ENCODE assay signal across 17 mouse cellular contexts in the genomic region with DNA sequence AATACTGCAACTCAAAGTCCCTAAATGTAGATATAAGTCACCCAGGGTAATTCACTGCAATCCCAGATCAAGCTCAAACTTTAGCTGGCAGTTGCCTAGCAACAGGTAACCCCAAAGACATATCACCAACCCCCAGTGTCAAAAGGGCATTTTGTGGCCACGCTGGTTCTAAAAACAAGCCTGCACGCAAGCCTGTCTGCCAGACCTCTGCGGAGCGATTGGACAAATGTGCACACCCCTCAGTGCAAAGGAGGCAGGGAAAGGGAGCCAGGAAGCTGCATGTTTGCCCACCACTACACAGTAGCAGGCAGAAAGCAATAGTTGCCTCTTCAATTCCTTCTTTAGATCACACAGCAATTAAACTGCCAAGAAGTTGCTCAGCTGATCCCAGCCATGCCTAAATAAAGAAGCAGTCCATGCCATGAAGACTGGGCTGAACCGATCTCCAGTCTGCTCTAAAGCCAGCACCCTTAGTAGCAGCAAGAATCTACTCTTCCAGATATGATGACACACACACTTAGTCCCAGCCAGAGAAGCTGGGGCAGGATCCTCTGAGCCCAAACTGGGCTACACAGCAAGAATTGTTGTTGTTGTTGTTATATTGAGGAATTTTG. TPM values are rescaled to one million over a fixed set of nuclear protein-coding genes. Genes with fewer than 3 reads are reported as not detected.
A peak's percentile ranks its signal among the peaks of the same experiment; 100 is the strongest.
DNase-seq lines count a peak whose midpoint lies in the region; ATAC-seq and TF ChIP-seq lines count a peak whose summit lies in the region.
"Had no signal": no experiment of that assay in that cellular context is flagged by ENCODE, and none has a peak within 500 bp of the region (broad histone marks: within the 10 kb centered on the region; RNA-seq: fewer than 3 reads in every experiment).

No protein-coding gene starts in this region.

- H3K27me3 ChIP-seq in hindbrain, postnatal 0 days (ENCODE audit: insufficient read depth, low read length) = no peaks in the 10 kb centered on the region
- H3K27me3 ChIP-seq in hindbrain, embryonic 13.5 days = no peaks in the 10 kb centered on the region
- H3K27me3 ChIP-seq in liver, adult 2 months (ENCODE audit: control insufficient read depth, insufficient read depth, low read length) = no peaks in the 10 kb centered on the region
- H3K27me3 ChIP-seq: CH12.LX had no signal

- no peak for ATAC-seq in hindbrain, postnatal 0 days
- no peak for ATAC-seq in hindbrain, embryonic 13.5 days (ENCODE audit: low FRiP score)
- ATAC-seq in cerebellum, adult (ENCODE audit: insufficient number of reproducible peaks, low FRiP score, low TSS enrichment) = no peak
- ATAC-seq: forebrain, postnatal 0 days; intestine, postnatal 0 days had no signal

- peaks cover 15% of the 10 kb centered on the region; the same call in 1 of the 2 replicates for H3K4me1 ChIP-seq in hindbrain, postnatal 0 days (ENCODE audit: insufficient read depth, low read length)
- H3K4me1 ChIP-seq in hindbrain, embryonic 13.5 days (replicated peaks) = peaks cover 35% of the 10 kb centered on the region
- peaks cover 4% of the 10 kb centered on the region for H3K4me1 ChIP-seq in liver, adult 2 months (ENCODE audit: control insufficient read depth, insufficient read depth, low read length)

- H3K9me3 ChIP-seq in hindbrain, postnatal 0 days (ENCODE audit: low read length) = no peaks in the 10 kb centered on the region
- H3K9me3 ChIP-seq in hindbrain, embryonic 13.5 days = no peaks in the 10 kb centered on the region
- H3K9me3 ChIP-seq: embryonic facial prominence, embryonic 10.5 days had no signal

- no peaks in the 10 kb centered on the region for H3K36me3 ChIP-seq in hindbrain, postnatal 0 days (ENCODE audit: insufficient read depth, low read length)
- H3K36me3 ChIP-seq in hindbrain, embryonic 13.5 days = no peaks in the 10 kb centered on the region
- no peaks in the 10 kb centered on the region for H3K36me3 ChIP-seq in liver, adult 2 months (ENCODE audit: control insufficient read depth, insufficient read depth, low read length)
- H3K36me3 ChIP-seq: embryonic facial prominence, embryonic 10.5 days had no signal

- H3K9ac ChIP-seq in hindbrain, postnatal 0 days (replicated peaks; ENCODE audit: low read length) = no peak overlapping the region
- H3K9ac ChIP-seq in hindbrain, embryonic 13.5 days = no peak overlapping the region
- H3K9ac ChIP-seq in liver, adult 2 months (ENCODE audit: low read depth, low read length) = no peak overlapping the region
- H3K9ac ChIP-seq: forebrain, postnatal 0 days had no signal

- no peak for TF ChIP-seq CTCF in hindbrain, postnatal 0 days (IDR thresholded peaks at IDR 0.05; ENCODE audit: low read depth)
- TF ChIP-seq CTCF in liver, adult 2 months (IDR thresholded peaks at IDR 0.05; ENCODE audit: low read depth, low read length) = no peak

- no peak overlapping the region for H3K4me3 ChIP-seq in hindbrain, postnatal 0 days (ENCODE audit: low read length)
- no peak overlapping the region for H3K4me3 ChIP-seq in hindbrain, embryonic 13.5 days
- H3K4me3 ChIP-seq in liver, adult 2 months (ENCODE audit: insufficient read depth, low read depth, low read length) = no peak overlapping the region
- H3K4me3 ChIP-seq: embryonic facial prominence, embryonic 10.5 days; megakaryocyte, embryonic 14.5 days had no signal

- no peak for TF ChIP-seq POLR2A in liver, adult 2 months (IDR thresholded peaks at IDR 0.05; ENCODE audit: extremely low read depth, insufficient read depth, low read length)

- H3K4me2 ChIP-seq in hindbrain, postnatal 0 days (ENCODE audit: low read depth, low read length) = no peak overlapping the region
- no peak overlapping the region for H3K4me2 ChIP-seq in hindbrain, embryonic 13.5 days

- WGBS in hindbrain, postnatal 0 days = 38% methylated on average over 5 of the region's 5 CpGs
- WGBS in hindbrain, embryonic 13.5 days = 48% methylated on average over 5 of the region's 5 CpGs
- WGBS in liver, adult 2 months = 8% methylated on average over 5 of the region's 5 CpGs

- DNase-seq in gastrocnemius, adult 18-20 months (ENCODE audit: low spot score) = peak; percentile 48
- DNase-seq in gastrocnemius, postnatal 10 days = no peak
- DNase-seq in hindbrain, postnatal 0 days (ENCODE audit: low spot score) = peak; percentile 12
- DNase-seq in liver, adult 2 months (ENCODE audit: extremely low read depth, low read depth, low spot score) = peak; percentile 33
- DNase-seq in testis, postnatal 14 days (ENCODE audit: low spot score) = no peak
- DNase-seq in spleen, postnatal 14 days (ENCODE audit: low spot score in 2 of 2) = no peak
- DNase-seq: cerebellum, adult 8-10 months; forebrain, postnatal 0 days; kidney, postnatal 14 days; left cerebral cortex, postnatal 4 days; thymus, adult 2 months had no signal

- H3K27ac ChIP-seq in hindbrain, postnatal 0 days = no peak overlapping the region
- no peak overlapping the region for H3K27ac ChIP-seq in hindbrain, embryonic 13.5 days
- H3K27ac ChIP-seq in liver, adult 2 months (replicated peaks; ENCODE audit: insufficient read depth, low read depth, low read length) = no peak overlapping the region
- H3K27ac ChIP-seq: embryonic facial prominence, embryonic 10.5 days had no signal

- peaks cover 5% of the 10 kb centered on the region; the same call in 1 of the 2 replicates for H3K79me2 ChIP-seq in liver, adult 2 months (ENCODE audit: control insufficient read depth, insufficient read depth, low read length)

RNA-seq across cellular contexts. Expression of gene Dpf3, which starts 13.4 kb away (rescaled TPM):
- total RNA-seq in gastrocnemius, adult 18-20 months (2021) = 10 to 100 TPM; 21.7 to 23.7 TPM
- 10 to 100 TPM; 20.4 to 26.2 TPM for total RNA-seq in gastrocnemius, postnatal 10 days (2021)
- total RNA-seq in hindbrain, postnatal 0 days (2014; rRNA removed) = 35.8 and 38.9 TPM in 2 replicates
- 16.0 and 19.8 TPM in 2 replicates for polyA plus RNA-seq in hindbrain, postnatal 0 days (2015; fragmentation: Nextera tagmentation; extraction: Ambion mirVana)
- polyA plus RNA-seq in hindbrain, embryonic 13.5 days (2015; fragmentation: Nextera tagmentation; extraction: Ambion mirVana) = 26.9 and 27.7 TPM in 2 replicates
- 1.5 and 1.6 TPM in 2 replicates for total RNA-seq in liver, adult 2 months (2014; rRNA removed)
- polyA plus RNA-seq in liver, adult 2 months (2012; rRNA removed) = 2.4 and 2.7 TPM in 2 replicates

RNA-seq across cellular contexts. Expression of gene Dcaf4, which starts 46.2 kb away (rescaled TPM):
- 10 to 100 TPM; 19.6 to 21.2 TPM for total RNA-seq in gastrocnemius, adult 18-20 months (2021)
- 10 to 100 TPM; 26.1 to 26.5 TPM for total RNA-seq in gastrocnemius, postnatal 10 days (2021)
- total RNA-seq in hindbrain, postnatal 0 days (2014; rRNA removed) = 45.0 and 55.6 TPM in 2 replicates
- 34.5 and 36.9 TPM in 2 replicates for polyA plus RNA-seq in hindbrain, postnatal 0 days (2015; fragmentation: Nextera tagmentation; extraction: Ambion mirVana)
- polyA plus RNA-seq in hindbrain, embryonic 13.5 days (2015; fragmentation: Nextera tagmentation; extraction: Ambion mirVana) = 37.3 and 40.6 TPM in 2 replicates
- 3.0 and 3.5 TPM in 2 replicates for total RNA-seq in liver, adult 2 months (2014; rRNA removed)
- polyA plus RNA-seq in liver, adult 2 months (2012; rRNA removed) = 3.8 and 5.4 TPM in 2 replicates

Comparison
In these comparisons a context has a peak if more than half of its experiments do, and no peak if none do; other contexts are left out.
1. DNase-seq: peak in gastrocnemius, adult 18-20 months (single experiment), hindbrain, postnatal 0 days (single experiment) and liver, adult 2 months (single experiment); none in gastrocnemius, postnatal 10 days (single experiment), testis, postnatal 14 days (single experiment) and spleen, postnatal 14 days (0 of 2).